Mouse (Mus musculus) small intestine, adult 2 months (tissue): ENCODE measurements at regions not wholly inside any gene's neighbourhood (a gene's known extent, or its start where the extent isn't known, plus 50 kb on each side); places are given as distances from the start of the nearest gene placed in this dataset.

Experiments used
- CTCF ChIP-seq: fragments of 200-500 bp; IDR thresholded peaks from 2 replicates; pipeline ENCODE4 v1.5.1; 2012; ENCODE audit warnings: low read depth, mild to moderate bottlenecking, control low read depth, inconsistent platforms, low read length, moderate library complexity, mixed read lengths; ENCODE audit not compliant: insufficient replicate concordance, insufficient read length; ENCODE audit errors: extremely low read depth
- POLR2A ChIP-seq: fragments of 200-500 bp; IDR thresholded peaks from 2 replicates; pipeline ENCODE4 v1.6.1; 2012; ENCODE audit warnings: low read depth, mild to moderate bottlenecking, control low read depth, inconsistent platforms, low read length, moderate library complexity

DNA sequence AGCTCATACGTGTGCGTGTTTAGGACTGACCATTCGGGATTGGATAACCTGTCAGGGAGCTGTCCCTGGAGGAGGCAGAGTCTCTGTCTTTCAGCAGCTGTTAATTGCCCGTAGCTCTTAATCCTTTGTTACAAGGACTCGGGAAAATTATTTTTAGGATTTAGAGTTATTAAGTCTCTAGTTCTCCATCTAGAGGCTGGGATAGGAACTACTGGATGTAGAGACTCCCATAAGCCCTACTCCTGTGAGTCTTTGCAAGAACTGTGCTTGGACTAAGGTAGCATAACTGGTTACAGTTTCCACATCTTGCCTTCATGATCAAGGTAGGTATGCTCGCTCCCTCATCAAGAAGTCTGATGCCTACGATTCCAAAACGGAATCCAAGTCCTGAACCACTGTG is 90.7 kb upstream of the Stmnd1 start:
- no peak for TF ChIP-seq CTCF
- TF ChIP-seq POLR2A = no peak
